Comparison of ENCODE assay signal across 8 mouse cellular contexts in the genomic region with DNA sequence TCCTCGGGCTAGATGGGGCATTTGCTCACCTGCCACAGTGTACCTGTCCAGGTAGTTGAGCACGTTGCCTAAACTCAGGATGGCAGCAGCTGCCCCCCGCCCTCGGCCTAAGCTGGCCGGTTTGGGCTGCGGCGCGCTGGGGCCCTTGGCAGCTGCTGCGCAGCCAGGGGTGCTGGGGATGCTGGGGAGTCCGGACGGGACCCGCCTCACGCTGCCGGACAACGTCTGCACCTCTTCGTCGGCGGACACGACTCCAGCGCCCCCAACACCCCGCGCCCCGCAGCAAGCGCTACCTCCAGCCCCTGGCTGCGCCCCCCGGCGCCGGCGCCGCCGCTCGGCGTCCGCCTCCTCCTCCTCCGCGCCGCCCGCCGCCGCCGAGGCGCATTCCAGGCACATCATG. TPM values are rescaled to one million over a fixed set of nuclear protein-coding genes. Genes with fewer than 3 reads are reported as not detected.
DNase-seq lines count a peak whose midpoint lies in the region; ATAC-seq and TF ChIP-seq lines count a peak whose summit lies in the region.

No protein-coding gene starts in this region.

- no peak for TF ChIP-seq CTCF in lung, embryonic 14.5 days (IDR thresholded peaks at IDR 0.05; ENCODE audit: low read depth)

- ATAC-seq in lung, embryonic 14.5 days (ENCODE audit: insufficient read depth): peak; percentile 15; the same call in 1 of the 2 replicates
- peak; percentile 2; the same call in 1 of the 2 replicates for ATAC-seq in hindbrain, embryonic 16.5 days

- H3K36me3 ChIP-seq in lung, embryonic 14.5 days (ENCODE audit: insufficient read depth): no peaks in the 10 kb centered on the region
- no peaks in the 10 kb centered on the region for H3K36me3 ChIP-seq in hindbrain, embryonic 16.5 days (ENCODE audit: control insufficient read depth, insufficient read depth, low read length)
- no peaks in the 10 kb centered on the region for H3K36me3 ChIP-seq in myocyte (ENCODE audit: control insufficient read depth, insufficient read depth)

- peaks cover 12% of the 10 kb centered on the region for H3K4me1 ChIP-seq in lung, embryonic 14.5 days (ENCODE audit: insufficient read depth)
- H3K4me1 ChIP-seq in hindbrain, embryonic 16.5 days (ENCODE audit: control insufficient read depth, insufficient read depth, low read depth, low read length): peaks cover 39% of the 10 kb centered on the region

- peak; percentile 21 for DNase-seq in adrenal gland, postnatal 10 days
- no peak for DNase-seq in adrenal gland, postnatal 25 days
- DNase-seq in lung, embryonic 14.5 days: no peak
- no peak for DNase-seq in lung, postnatal 14 days
- DNase-seq in cerebellum, postnatal 14 days: no peak
- DNase-seq in urinary bladder, postnatal 14 days (ENCODE audit: low spot score): no peak

- no peaks in the 10 kb centered on the region for H3K9me3 ChIP-seq in lung, embryonic 14.5 days (ENCODE audit: low read depth, low read length)
- H3K9me3 ChIP-seq in hindbrain, embryonic 16.5 days (ENCODE audit: control insufficient read depth, low read length): no peaks in the 10 kb centered on the region

- WGBS in lung, embryonic 14.5 days: under 1% methylated on average over 42 of the region's 42 CpGs
- WGBS in hindbrain, embryonic 16.5 days: 4% methylated on average over 8 of the region's 42 CpGs

- H3ac ChIP-seq in myocyte (ENCODE audit: control insufficient read depth, insufficient read length): no peak overlapping the region

- peak overlapping the region; percentile 55 for H3K4me3 ChIP-seq in lung, embryonic 14.5 days (ENCODE audit: low read depth, low read length)
- H3K4me3 ChIP-seq in hindbrain, embryonic 16.5 days (ENCODE audit: low read length): peak overlapping the region; percentile 79
- no peak overlapping the region for H3K4me3 ChIP-seq in myocyte

- peak overlapping the region; percentile 98 for H3K4me2 ChIP-seq in lung, embryonic 14.5 days
- H3K4me2 ChIP-seq in hindbrain, embryonic 16.5 days (ENCODE audit: low read length): peak overlapping the region; percentile 84
- H3K4me2 ChIP-seq in myocyte (ENCODE audit: low read depth): peak overlapping the region; percentile 72

- H3K9ac ChIP-seq in lung, embryonic 14.5 days: peak overlapping the region; percentile 33
- peak overlapping the region; percentile 89 for H3K9ac ChIP-seq in hindbrain, embryonic 16.5 days (ENCODE audit: low read depth, low read length)

- no peak overlapping the region for H3K27ac ChIP-seq in lung, embryonic 14.5 days (ENCODE audit: low read depth)
- H3K27ac ChIP-seq in hindbrain, embryonic 16.5 days (ENCODE audit: low read depth, low read length): peak overlapping the region; percentile 88

- no peak for TF ChIP-seq POLR2A in myocyte (IDR thresholded peaks at IDR 0.05; ENCODE audit: insufficient read length, low read depth)

- peaks cover 20% of the 10 kb centered on the region; the same call in 1 of the 2 replicates for H3K27me3 ChIP-seq in lung, embryonic 14.5 days (ENCODE audit: insufficient read depth, low read length)
- no peaks in the 10 kb centered on the region for H3K27me3 ChIP-seq in hindbrain, embryonic 16.5 days (replicated peaks; ENCODE audit: control insufficient read depth, insufficient read depth, low read length)
- peaks cover 27% of the 10 kb centered on the region for H3K27me3 ChIP-seq in myocyte (ENCODE audit: control insufficient read depth, insufficient read depth, insufficient read length)

- no peaks in the 10 kb centered on the region for H3K79me2 ChIP-seq in myocyte (ENCODE audit: control insufficient read depth, insufficient read depth)

TF ChIP-seq in myocyte, 11 proteins besides CTCF, POLR2A, EP300 and RAD21:
- TF ChIP-seq MYOD1 (IDR thresholded peaks at IDR 0.05; ENCODE audit: control insufficient read depth in 1 of 3, insufficient read length in 2 of 3, low read depth in 2 of 3): no peak
- TF ChIP-seq POLR2AphosphoS2 (IDR thresholded peaks at IDR 0.05; ENCODE audit: insufficient read length, low read depth): no peak
- no peak for TF ChIP-seq SRF (IDR thresholded peaks at IDR 0.05; ENCODE audit: control insufficient read depth, insufficient read length, low read depth)
- no peak for TF ChIP-seq E2F4 (IDR thresholded peaks at IDR 0.05; ENCODE audit: insufficient read depth)
- TF ChIP-seq MAX (IDR thresholded peaks at IDR 0.05; ENCODE audit: low read depth): no peak
- TF ChIP-seq TCF12 (IDR thresholded peaks at IDR 0.05; ENCODE audit: insufficient read depth, poor library complexity, severe bottlenecking): no peak
- no peak for TF ChIP-seq CEBPB (IDR thresholded peaks at IDR 0.05; ENCODE audit: insufficient read depth, poor library complexity, severe bottlenecking)
- no peak for TF ChIP-seq MYOG (IDR thresholded peaks at IDR 0.05; ENCODE audit: control insufficient read depth in 1 of 3, insufficient read depth in 1 of 3, insufficient read length in 2 of 3, low read depth in 2 of 3)
- TF ChIP-seq TCF3 (IDR thresholded peaks at IDR 0.05; ENCODE audit: insufficient read length, low read depth): no peak
- TF ChIP-seq USF1 (IDR thresholded peaks at IDR 0.05; ENCODE audit: low read depth): no peak
- TF ChIP-seq REST (IDR thresholded peaks at IDR 0.05; ENCODE audit: insufficient read depth, insufficient read length): no peak

RNA-seq across cellular contexts. Expression of a gene that starts 0.3 kb away (rescaled TPM):
- 10 to 100 TPM; 11.6 to 11.7 TPM for total RNA-seq in adrenal gland, postnatal 10 days (2021)
- 2.2 and 3.3 TPM in 2 replicates for total RNA-seq in adrenal gland, postnatal 25 days (2021)
- 7.5 and 8.5 TPM in 2 replicates for polyA plus RNA-seq in lung, embryonic 14.5 days (2014; fragmentation: Nextera tagmentation; extraction: Ambion mirVana)
- polyA plus RNA-seq in hindbrain, embryonic 16.5 days (2015; fragmentation: Nextera tagmentation; extraction: Ambion mirVana): 6.0 and 8.2 TPM in 2 replicates
- polyA plus RNA-seq in myocyte (2012; fragmentation: generic; extraction: Trizol): 0.10 TPM

RNA-seq across cellular contexts. Expression of a gene that starts 48.2 kb away (rescaled TPM):
- total RNA-seq in adrenal gland, postnatal 10 days (2021): 10 to 100 TPM; 77.5 to 84.6 TPM
- 83.9 and 101 TPM in 2 replicates for total RNA-seq in adrenal gland, postnatal 25 days (2021)
- 157 and 161 TPM in 2 replicates for polyA plus RNA-seq in lung, embryonic 14.5 days (2014; fragmentation: Nextera tagmentation; extraction: Ambion mirVana)
- polyA plus RNA-seq in hindbrain, embryonic 16.5 days (2015; fragmentation: Nextera tagmentation; extraction: Ambion mirVana): 54.2 and 63.0 TPM in 2 replicates
- 138 TPM for polyA plus RNA-seq in myocyte (2012; fragmentation: generic; extraction: Trizol)

RNA-seq across cellular contexts. Expression of a gene that starts 54.1 kb away (rescaled TPM):
- total RNA-seq in adrenal gland, postnatal 10 days (2021): 1 to 10 TPM; 2.7 to 3.5 TPM
- 3.7 and 4.4 TPM in 2 replicates for total RNA-seq in adrenal gland, postnatal 25 days (2021)
- not detected in 2 replicates for polyA plus RNA-seq in lung, embryonic 14.5 days (2014; fragmentation: Nextera tagmentation; extraction: Ambion mirVana)
- polyA plus RNA-seq in hindbrain, embryonic 16.5 days (2015; fragmentation: Nextera tagmentation; extraction: Ambion mirVana): not detected in 2 replicates
- polyA plus RNA-seq in myocyte (2012; fragmentation: generic; extraction: Trizol): not detected
